Mouse (Mus musculus): ENCODE measurements around the gene Syncrip. TPM values are rescaled to one million over a fixed set of nuclear protein-coding genes. Genes with fewer than 3 reads are reported as not detected.
"Not testable (repeated sequence)": the region's sequence is repeated elsewhere in the genome, so short reads cannot be mapped to it uniquely, and the experiment has no call there.

Syncrip gene
- polyA plus RNA-seq, 1 experiment: 12.4 TPM

DNA sequence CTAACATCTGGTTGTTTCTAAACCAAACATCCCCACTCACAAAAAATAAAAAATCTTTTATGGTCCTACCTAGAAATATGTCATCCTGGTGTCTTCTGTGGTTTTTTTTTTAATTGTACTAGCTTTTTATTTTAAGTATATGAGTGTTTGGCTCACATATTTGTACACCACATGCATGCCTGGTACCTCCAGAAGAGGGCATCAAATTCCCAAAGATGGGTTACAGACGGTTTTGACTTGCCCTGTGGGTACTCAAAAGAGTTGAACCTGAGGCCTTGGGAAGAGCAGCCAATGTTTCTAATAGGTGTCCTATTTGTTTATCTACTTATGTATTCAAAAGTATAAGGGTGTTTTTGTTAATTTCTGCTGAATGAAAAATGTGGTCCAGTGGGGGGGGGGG is 6.2 kb downstream of the Syncrip start:
- Histone ChIP-seq H3K4me1 (replicated peaks; ENCODE audit: control insufficient read depth, insufficient read depth, low read length) (no peaks in the 10 kb centered on the region), H3K36me3 (ENCODE audit: control insufficient read depth, insufficient read depth, low read length) (peaks cover 56% of the 10 kb centered on the region), H3K27me3 (ENCODE audit: control insufficient read depth, insufficient read depth, low read length) (no peaks in the 10 kb centered on the region), H3K4me3 (ENCODE audit: control insufficient read depth, insufficient read depth, low read length) (no peak overlapping the region), H3K27ac (ENCODE audit: control insufficient read depth, insufficient read depth, low read length) (no peak overlapping the region)
- DNase-seq: no peak
- TF ChIP-seq CTCF (IDR thresholded peaks at IDR 0.05; ENCODE audit: borderline replicate concordance, control insufficient read depth, extremely low read depth, insufficient read depth, low read length, poor library complexity) (no peak), POLR2A (IDR thresholded peaks at IDR 0.05; ENCODE audit: control insufficient read depth, extremely low read depth, insufficient read depth, low read length, poor library complexity) (no peak)
- WGBS: 68% methylated on average over 1 of the region's 1 CpGs

DNA sequence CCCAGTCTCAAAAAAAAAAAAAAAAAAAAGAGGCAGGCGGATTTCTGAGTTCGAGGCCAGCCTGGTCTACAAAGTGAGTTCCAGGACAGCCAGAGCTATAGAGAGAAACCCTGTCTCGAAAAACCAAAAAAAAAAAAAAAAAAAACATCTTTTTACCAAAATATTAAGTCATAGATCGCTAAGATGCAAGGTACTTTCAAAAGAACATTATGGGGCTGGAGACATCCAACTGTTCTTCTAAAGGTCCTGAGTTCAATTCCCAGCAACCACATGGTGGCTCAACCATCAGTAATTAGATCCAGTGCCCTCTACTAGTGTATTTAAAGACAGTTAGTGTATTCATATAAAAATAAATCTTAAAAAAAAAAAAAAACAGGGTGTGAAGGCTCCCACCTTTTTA is 21.4 kb downstream of the Syncrip start:
- peaks cover 66% of the 10 kb centered on the region for H3K36me3 ChIP-seq (ENCODE audit: control insufficient read depth, insufficient read depth, low read length)
- not testable (repeated sequence) for H3K4me1 ChIP-seq (replicated peaks; ENCODE audit: control insufficient read depth, insufficient read depth, low read length); DNase-seq; H3K27ac ChIP-seq (ENCODE audit: control insufficient read depth, insufficient read depth, low read length); H3K27me3 ChIP-seq (ENCODE audit: control insufficient read depth, insufficient read depth, low read length); H3K4me3 ChIP-seq (ENCODE audit: control insufficient read depth, insufficient read depth, low read length)
- 87% methylated on average over 3 of the region's 4 CpGs for WGBS

DNA sequence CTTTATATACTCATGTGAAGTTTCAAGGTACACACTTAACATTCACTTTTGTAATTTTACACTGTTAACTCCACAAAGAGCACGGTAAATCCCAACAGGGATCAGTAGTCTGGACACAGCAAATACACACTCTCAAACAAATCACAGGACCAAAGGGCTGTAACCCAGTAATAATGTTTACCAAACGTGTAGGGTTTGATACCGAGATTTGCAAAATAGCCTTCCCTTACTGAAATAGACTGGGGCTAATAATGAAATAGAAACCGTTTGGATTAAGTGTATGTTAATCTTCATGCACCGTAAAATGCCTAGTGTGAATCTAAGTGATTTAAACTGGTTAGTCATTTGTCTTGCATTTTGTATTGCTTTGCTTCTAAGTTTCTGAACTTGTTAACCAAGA is 42.4 kb downstream of the Syncrip start:
- no peak overlapping the region for H3K4me3 ChIP-seq (ENCODE audit: control insufficient read depth, insufficient read depth, low read length)
- peaks cover 3% of the 10 kb centered on the region; the same call in 1 of the 2 replicates for H3K4me1 ChIP-seq (replicated peaks; ENCODE audit: control insufficient read depth, insufficient read depth, low read length)
- WGBS: 50% methylated on average over 5 of the region's 5 CpGs
- DNase-seq: no peak
- H3K27ac ChIP-seq (ENCODE audit: control insufficient read depth, insufficient read depth, low read length): no peak overlapping the region
- H3K36me3 ChIP-seq (ENCODE audit: control insufficient read depth, insufficient read depth, low read length): 0 out of 2 replicates have a peak, but pooled peaks cover 4% of the 10 kb centered on the region
- H3K27me3 ChIP-seq (ENCODE audit: control insufficient read depth, insufficient read depth, low read length): no peaks in the 10 kb centered on the region
- TF ChIP-seq CTCF (IDR thresholded peaks at IDR 0.05; ENCODE audit: borderline replicate concordance, control insufficient read depth, extremely low read depth, insufficient read depth, low read length, poor library complexity) (no peak), POLR2A (IDR thresholded peaks at IDR 0.05; ENCODE audit: control insufficient read depth, extremely low read depth, insufficient read depth, low read length, poor library complexity) (no peak)

DNA sequence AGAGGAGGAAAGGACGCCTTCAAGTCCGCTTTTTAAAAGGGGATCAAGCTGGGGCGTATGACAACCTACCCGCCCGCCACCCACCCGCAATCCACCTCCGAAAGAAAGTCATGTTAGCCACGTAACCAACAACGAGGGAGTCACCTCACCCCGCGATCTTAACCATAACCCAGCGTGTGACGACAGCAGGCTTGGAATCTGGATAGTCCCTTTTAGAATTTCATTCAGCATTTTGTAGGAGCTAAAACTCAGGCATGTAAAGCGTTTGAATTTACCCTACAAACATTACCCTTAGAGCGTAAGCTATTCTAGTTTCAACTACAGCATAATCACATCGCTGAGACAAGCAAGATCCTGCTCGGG is 43.2 kb downstream of the Syncrip start:
- WGBS: under 1% methylated on average over 17 of the region's 17 CpGs
- peaks cover 3% of the 10 kb centered on the region; the same call in 1 of the 2 replicates for H3K4me1 ChIP-seq (replicated peaks; ENCODE audit: control insufficient read depth, insufficient read depth, low read length)
- no peaks in the 10 kb centered on the region for H3K27me3 ChIP-seq (ENCODE audit: control insufficient read depth, insufficient read depth, low read length)
- no peak for DNase-seq
- H3K4me3 ChIP-seq (ENCODE audit: control insufficient read depth, insufficient read depth, low read length): peak overlapping the region; percentile 92
- no peak overlapping the region for H3K27ac ChIP-seq (ENCODE audit: control insufficient read depth, insufficient read depth, low read length)
- H3K36me3 ChIP-seq (ENCODE audit: control insufficient read depth, insufficient read depth, low read length): no peaks in the 10 kb centered on the region
- TF ChIP-seq POLR2A (IDR thresholded peaks at IDR 0.05; ENCODE audit: control insufficient read depth, extremely low read depth, insufficient read depth, low read length, poor library complexity): no peak
- no peak for TF ChIP-seq CTCF (IDR thresholded peaks at IDR 0.05; ENCODE audit: borderline replicate concordance, control insufficient read depth, extremely low read depth, insufficient read depth, low read length, poor library complexity)

DNA sequence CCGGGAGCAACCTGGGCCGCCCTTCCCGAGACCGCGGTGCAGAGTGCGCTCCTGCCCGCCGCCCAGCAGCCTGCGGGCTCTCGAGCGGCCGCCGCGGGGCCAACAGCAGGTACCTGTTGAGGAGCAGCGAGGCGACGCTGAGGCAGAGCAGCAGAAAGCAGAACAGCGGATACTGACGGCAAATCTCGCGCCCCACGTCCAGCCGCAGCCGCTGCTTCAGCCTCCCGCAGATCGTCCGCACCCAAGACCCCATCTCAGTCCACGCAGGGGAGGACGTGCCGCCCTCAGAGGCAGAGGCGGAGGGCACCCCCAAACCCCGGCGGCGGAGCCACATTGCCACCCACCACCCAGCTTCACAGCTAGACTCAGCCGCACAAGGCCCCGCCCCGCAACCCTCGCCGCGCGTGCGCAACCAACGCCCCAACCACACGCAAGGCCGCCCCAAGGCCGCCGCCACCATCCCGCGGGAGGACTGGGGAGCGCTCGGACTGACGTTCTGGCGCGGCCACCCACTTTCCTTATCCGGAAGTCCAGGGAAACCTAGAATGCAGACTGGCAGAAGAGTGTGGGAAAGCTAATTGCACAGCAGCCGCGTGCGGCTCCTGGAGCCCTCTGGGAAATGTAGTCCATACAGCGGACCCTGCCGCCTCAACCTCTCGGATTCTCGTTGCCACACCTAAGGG is 43.7 kb downstream of the Syncrip start, which contains the start of gene Snx14:
Snx14 (minus strand) TSS at position 404 of the 683 bp plus-strand sequence.
- peak; percentile 95 for DNase-seq
- WGBS: 0% methylated on average over 62 of the region's 62 CpGs
- Histone ChIP-seq H3K27ac (ENCODE audit: control insufficient read depth, insufficient read depth, low read length) (peak within 1 kb of the TSS; percentile 44), H3K4me3 (ENCODE audit: control insufficient read depth, insufficient read depth, low read length) (peak within 1 kb of the TSS; percentile 92), H3K4me1 (replicated peaks; ENCODE audit: control insufficient read depth, insufficient read depth, low read length) (peaks cover 3% of the 10 kb centered on the region; the same call in 1 of the 2 replicates), H3K27me3 (ENCODE audit: control insufficient read depth, insufficient read depth, low read length) (no peaks in the 10 kb centered on the region), H3K36me3 (ENCODE audit: control insufficient read depth, insufficient read depth, low read length) (no peaks in the 10 kb centered on the region)
- TF ChIP-seq POLR2A (IDR thresholded peaks at IDR 0.05; ENCODE audit: control insufficient read depth, extremely low read depth, insufficient read depth, low read length, poor library complexity) (peak; percentile 63), CTCF (IDR thresholded peaks at IDR 0.05; ENCODE audit: borderline replicate concordance, control insufficient read depth, extremely low read depth, insufficient read depth, low read length, poor library complexity) (no peak)

GRCm38 (mm10) chr9:88438237-88438554 is 44.2 kb downstream of the Syncrip start:
- Histone ChIP-seq H3K27ac (ENCODE audit: control insufficient read depth, insufficient read depth, low read length) (peak overlapping the region; percentile 44), H3K27me3 (ENCODE audit: control insufficient read depth, insufficient read depth, low read length) (no peaks in the 10 kb centered on the region), H3K4me3 (ENCODE audit: control insufficient read depth, insufficient read depth, low read length) (peak overlapping the region; percentile 92), H3K4me1 (replicated peaks; ENCODE audit: control insufficient read depth, insufficient read depth, low read length) (peaks cover 3% of the 10 kb centered on the region; the same call in 1 of the 2 replicates), H3K36me3 (ENCODE audit: control insufficient read depth, insufficient read depth, low read length) (no peaks in the 10 kb centered on the region)
- TF ChIP-seq CTCF (IDR thresholded peaks at IDR 0.05; ENCODE audit: borderline replicate concordance, control insufficient read depth, extremely low read depth, insufficient read depth, low read length, poor library complexity) (no peak), POLR2A (IDR thresholded peaks at IDR 0.05; ENCODE audit: control insufficient read depth, extremely low read depth, insufficient read depth, low read length, poor library complexity) (no peak)
- under 1% methylated on average over 15 of the region's 15 CpGs for WGBS
- no peak for DNase-seq
